Mouse (Mus musculus) A20 (cell line): ENCODE measurements around the gene Agk.

Source experiments
- DNase-seq: peaks from one replicate; pipeline ENCODE4 v3.0.0-alpha.2; 2011; ENCODE audit warnings: low read depth, low spot score

Gene Agk

DNA sequence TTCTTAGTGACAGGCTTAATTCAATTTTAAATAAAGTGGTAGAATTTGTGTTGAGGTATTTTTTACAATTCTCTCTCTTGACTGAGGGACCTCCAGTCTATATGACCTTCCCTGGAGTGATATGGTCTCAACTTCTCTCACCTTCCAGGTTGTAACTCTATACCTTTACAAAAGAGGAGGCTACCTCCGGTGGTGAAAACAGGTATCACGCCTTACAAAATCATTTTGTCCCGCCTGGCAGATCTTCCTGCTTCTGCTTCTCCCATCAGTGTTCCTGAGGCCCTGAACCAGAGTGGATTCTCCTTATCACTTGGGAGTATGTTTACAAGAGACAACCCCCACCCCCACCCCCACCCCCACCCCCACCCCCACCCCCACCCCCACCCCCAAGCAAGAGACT is 116.8 kb downstream of the Agk start:
- no peak for DNase-seq

DNA sequence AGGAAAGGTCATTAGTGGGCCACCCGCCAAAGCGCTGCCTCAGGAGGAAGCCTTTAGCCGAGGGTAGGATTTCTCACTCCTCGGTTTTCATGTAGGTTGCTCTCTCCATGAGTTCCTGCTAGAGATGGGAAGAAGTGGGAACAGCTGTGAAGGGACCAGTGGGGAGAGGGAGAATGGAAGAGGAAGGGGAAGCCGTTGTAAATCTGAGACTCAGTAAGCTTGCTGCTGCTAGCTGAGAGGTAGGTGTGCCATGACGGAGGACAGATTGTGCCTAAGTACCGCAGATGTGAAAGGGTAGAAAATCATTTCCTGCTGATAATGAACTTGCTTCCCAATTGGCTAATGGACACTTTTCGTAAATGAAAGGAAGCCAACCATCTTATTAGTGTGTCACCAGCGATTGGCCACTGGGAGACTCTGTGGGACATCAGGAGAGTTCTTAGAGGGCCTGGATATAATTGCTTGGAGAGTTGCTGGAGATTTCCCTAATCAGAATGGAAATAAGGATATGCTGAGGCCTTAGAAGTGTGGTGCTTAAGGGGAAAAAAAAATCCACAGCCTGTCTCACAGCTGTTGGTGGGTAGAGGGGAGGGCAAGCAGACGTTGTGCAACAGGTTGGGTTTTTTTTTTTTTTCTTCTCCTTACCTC is 118.4 kb downstream of the Agk start:
- DNase-seq = no peak
